10 mouse cellular contexts compared by ENCODE assay signal in genomic region chr8:126460274-126460673, GRCm38 (mm10). TPM values are rescaled to one million over a fixed set of nuclear protein-coding genes. Genes with fewer than 3 reads are reported as not detected.
DNase-seq lines count a peak whose midpoint lies in the region; ATAC-seq and TF ChIP-seq lines count a peak whose summit lies in the region.
"Had no signal": no experiment of that assay in that cellular context is flagged by ENCODE, and none has a peak within 500 bp of the region (broad histone marks: within the 10 kb centered on the region; RNA-seq: fewer than 3 reads in every experiment).

No protein-coding gene starts in this region.

- H3K9me3 ChIP-seq in liver, embryonic 12.5 days (replicated peaks) = no peaks in the 10 kb centered on the region
- H3K9me3 ChIP-seq: heart, embryonic 13.5 days had no signal

- TF ChIP-seq CTCF in cerebellum, adult 2 months (IDR thresholded peaks at IDR 0.05; ENCODE audit: borderline replicate concordance, insufficient read depth, low read depth, low read length) = peak; percentile 53; the same call in 1 of the 2 replicates

- no peak overlapping the region for H3K4me3 ChIP-seq in cerebellum, adult 2 months (replicated peaks; ENCODE audit: insufficient read depth, low read depth, low read length)
- no peak overlapping the region for H3K4me3 ChIP-seq in liver, embryonic 12.5 days
- H3K4me3 ChIP-seq: heart, embryonic 13.5 days had no signal

- TF ChIP-seq POLR2A in cerebellum, adult 2 months (IDR thresholded peaks at IDR 0.05; ENCODE audit: borderline replicate concordance, insufficient read depth, low read length) = no peak

- H3K27me3 ChIP-seq in cerebellum, adult 2 months (ENCODE audit: control insufficient read depth, insufficient read depth, low read length) = no peaks in the 10 kb centered on the region
- H3K27me3 ChIP-seq in liver, embryonic 12.5 days (replicated peaks) = no peaks in the 10 kb centered on the region
- H3K27me3 ChIP-seq: heart, embryonic 13.5 days; Patski had no signal

- peak; percentile 31 to 50 for DNase-seq in cerebellum, adult 2 months
- no peak for DNase-seq in cerebellum, adult 11-12 months
- peak; percentile 48 for DNase-seq in liver
- DNase-seq in adrenal gland, postnatal 25 days = peak; percentile 71
- DNase-seq in heart, postnatal 36 days = peak; percentile 47 to 72
- DNase-seq in thymus, postnatal 36 days = peak; percentile 71 to 72

- H3K4me2 ChIP-seq in liver, embryonic 12.5 days = no peak overlapping the region
- H3K4me2 ChIP-seq: heart, embryonic 13.5 days had no signal

- H3K36me3 ChIP-seq in liver, embryonic 12.5 days = peaks cover 87% of the 10 kb centered on the region

- ATAC-seq in liver, embryonic 12.5 days = no peak
- peak; percentile 72 for ATAC-seq in megakaryocyte, adult 5-6 weeks (ENCODE audit: poor library complexity, severe bottlenecking)
- ATAC-seq: Patski had no signal

- no peaks in the 10 kb centered on the region for H3K4me1 ChIP-seq in cerebellum, adult 2 months (ENCODE audit: control insufficient read depth, insufficient read depth, low read length)
- H3K4me1 ChIP-seq in liver, embryonic 12.5 days = 0 out of 2 replicates have a peak, but pooled peaks cover 10% of the 10 kb centered on the region
- H3K4me1 ChIP-seq: heart, embryonic 13.5 days had no signal

- 50% methylated on average over 3 of the region's 3 CpGs for WGBS in cerebellum, adult 2 months
- WGBS in liver, embryonic 12.5 days (ENCODE audit: insufficient replicate concordance) = 47% methylated on average over 3 of the region's 3 CpGs

- intact Hi-C loops in heart, postnatal 36 days (cut with DNase I) = no loop called here

- H3K27ac ChIP-seq in cerebellum, adult 2 months (ENCODE audit: insufficient read depth, low read length) = no peak overlapping the region
- no peak overlapping the region for H3K27ac ChIP-seq in liver, embryonic 12.5 days
- H3K27ac ChIP-seq: heart, embryonic 13.5 days had no signal

- no peak overlapping the region for H3K9ac ChIP-seq in liver, embryonic 12.5 days
- H3K9ac ChIP-seq: heart, embryonic 13.5 days had no signal

RNA-seq across cellular contexts. Expression of gene Tarbp1, which starts 14.6 kb away (rescaled TPM):
- 7.1 and 8.2 TPM in 2 replicates for polyA plus RNA-seq in cerebellum, adult 2 months (2012; rRNA removed)
- 3.3 and 3.4 TPM in 2 replicates for polyA plus RNA-seq in liver, embryonic 12.5 days (2016; fragmentation: Nextera tagmentation; extraction: Ambion mirVana)
- 8.9 and 9.3 TPM in 2 replicates for total RNA-seq in adrenal gland, postnatal 25 days (2021)
- total RNA-seq in heart, postnatal 36 days (2021) = 1 to 10 TPM; 3.7 to 4.9 TPM
- total RNA-seq in megakaryocyte, adult 5-6 weeks (2015) = 3.2 TPM in 2 replicates
- total RNA-seq in megakaryocyte, adult 5-6 weeks (2017) = 2.3 TPM in 2 replicates

RNA-seq across cellular contexts. Expression of gene Coa6, which starts 38.0 kb away (rescaled TPM):
- 45.2 and 51.1 TPM in 2 replicates for polyA plus RNA-seq in cerebellum, adult 2 months (2012; rRNA removed)
- 39.6 and 42.7 TPM in 2 replicates for polyA plus RNA-seq in liver, embryonic 12.5 days (2016; fragmentation: Nextera tagmentation; extraction: Ambion mirVana)
- total RNA-seq in adrenal gland, postnatal 25 days (2021) = 31.9 and 36.4 TPM in 2 replicates
- total RNA-seq in heart, postnatal 36 days (2021) = 10 to 100 TPM; 21.7 to 24.6 TPM
- 24.4 and 36.5 TPM in 2 replicates for total RNA-seq in megakaryocyte, adult 5-6 weeks (2015)
- 25.7 and 30.1 TPM in 2 replicates for total RNA-seq in megakaryocyte, adult 5-6 weeks (2017)
